Mouse (Mus musculus) thymus, adult 2 months (tissue): ENCODE data around the gene Ankfy1. TPM values are rescaled to one million over a fixed set of nuclear protein-coding genes. Genes with fewer than 3 reads are reported as not detected.
"Not testable (repeated sequence)": the region's sequence is repeated elsewhere in the genome, so short reads cannot be mapped to it uniquely, and the experiment has no call there.

Source experiments
- DNase-seq: peaks from one replicate; pipeline ENCODE4 v3.0.0; 2021
- H3K27ac ChIP-seq: fragments of 200-500 bp; 2 replicates; pipeline ENCODE4 v1.5.1; 2012; ENCODE audit warnings: low read length, control low read depth; ENCODE audit not compliant: control insufficient read depth, insufficient read depth
- H3K27me3 ChIP-seq: fragments of 200-500 bp; 2 replicates; pipeline ENCODE4 v1.6.1; 2012; ENCODE audit warnings: mild to moderate bottlenecking, low read length, moderate library complexity, mixed read lengths; ENCODE audit not compliant: control insufficient read depth, insufficient read depth
- H3K36me3 ChIP-seq: fragments of 200-500 bp; 2 replicates; pipeline ENCODE4 v1.6.1; 2012; ENCODE audit warnings: mild to moderate bottlenecking, low read length, moderate library complexity; ENCODE audit not compliant: control insufficient read depth, insufficient read depth
- H3K4me1 ChIP-seq: fragments of 200-500 bp; replicated peaks from 2 replicates; pipeline ENCODE4 v1.6.1; 2012; ENCODE audit warnings: low read length; ENCODE audit not compliant: control insufficient read depth, insufficient read depth
- H3K4me3 ChIP-seq: fragments of 200-500 bp; 2 replicates; pipeline ENCODE4 v1.5.1; 2012; ENCODE audit warnings: mild to moderate bottlenecking, low read length, control low read depth, moderate library complexity; ENCODE audit not compliant: control insufficient read depth, insufficient read depth
- CTCF ChIP-seq: fragments of 200-500 bp; IDR thresholded peaks from 2 replicates; pipeline ENCODE4 v1.5.1; 2012; ENCODE audit warnings: mild to moderate bottlenecking, control low read depth, low read length, moderate library complexity, borderline replicate concordance; ENCODE audit not compliant: control insufficient read depth, poor library complexity, insufficient read depth; ENCODE audit errors: extremely low read depth
- POLR2A ChIP-seq: fragments of 200-500 bp; IDR thresholded peaks from 2 replicates; pipeline ENCODE4 v1.6.1; 2012; ENCODE audit warnings: mild to moderate bottlenecking, low read length, control low read depth, moderate library complexity; ENCODE audit not compliant: control insufficient read depth, poor library complexity, insufficient read depth; ENCODE audit errors: extremely low read depth
- WGBS: fragments of 180-500 bp; shearing (Covaris S2); methylation state at CpG from one replicate; pipeline ENCODE4 v1.1.7; 2018; 5-methylcytosine and 5-hydroxymethylcytosine counted together
- polyA plus RNA-seq: library from polyadenylated mRNA; depleted of rRNA; stranded (reverse); fragments of >200 nt; gene quantifications from 2 replicates; pipeline ENCODE4 v1.2.3, GENCODE M21; 2012

Gene Ankfy1
- polyA plus RNA-seq, 1 experiment, result 41.2 TPM

DNA sequence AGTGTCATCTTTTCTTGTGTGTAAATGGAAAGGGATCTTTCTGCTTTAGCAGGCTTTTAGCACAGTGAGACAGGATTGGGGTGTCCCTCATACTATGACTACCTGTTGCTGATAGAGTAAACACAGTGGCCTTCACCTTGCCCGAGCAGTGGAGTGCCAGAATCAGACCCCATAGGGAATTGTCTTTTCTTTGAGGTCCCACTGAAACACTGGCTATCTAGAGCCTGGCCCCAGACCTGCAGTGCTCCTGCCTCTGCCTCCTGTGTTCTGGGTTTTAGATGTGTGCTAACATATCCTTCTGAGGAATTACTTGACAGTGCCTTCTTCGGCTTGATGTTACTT lies 45.7 kb downstream of the Ankfy1 start:
- Histone ChIP-seq H3K36me3 (peaks cover 50% of the 10 kb centered on the region), H3K27ac (no peak overlapping the region), H3K4me3 (no peak overlapping the region), H3K27me3 (no peaks in the 10 kb centered on the region), H3K4me1 (no peaks in the 10 kb centered on the region)
- no peak for DNase-seq
- no peak for TF ChIP-seq POLR2A
- no peak for TF ChIP-seq CTCF
- WGBS, result 96% methylated on average over 2 of the region's 2 CpGs

DNA sequence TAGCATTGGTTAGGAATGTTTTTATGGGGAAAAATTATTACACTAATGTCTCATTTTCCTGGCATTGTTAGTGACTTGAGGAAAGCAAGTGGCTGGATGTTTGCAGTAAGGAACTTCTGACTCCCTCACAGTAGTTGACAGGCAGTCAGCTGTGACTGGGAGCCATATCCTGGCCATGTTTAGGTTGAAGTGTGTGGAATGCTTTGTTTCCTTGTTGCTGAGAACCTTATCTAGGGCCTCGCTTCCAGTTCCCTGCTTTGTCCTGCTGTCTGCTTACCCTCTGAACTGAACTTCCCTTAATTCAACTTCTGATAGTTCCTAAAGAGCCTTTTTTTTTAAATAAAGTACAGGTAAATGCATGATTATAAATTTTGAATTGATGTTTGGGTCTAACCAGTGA lies 46.5 kb downstream of the Ankfy1 start:
- Histone ChIP-seq H3K4me1 (no peaks in the 10 kb centered on the region), H3K36me3 (peaks cover 50% of the 10 kb centered on the region), H3K27ac (no peak overlapping the region), H3K4me3 (no peak overlapping the region), H3K27me3 (no peaks in the 10 kb centered on the region)
- TF ChIP-seq CTCF (no peak), POLR2A (no peak)
- WGBS, result 96% methylated on average over 1 of the region's 1 CpGs
- no peak for DNase-seq

DNA sequence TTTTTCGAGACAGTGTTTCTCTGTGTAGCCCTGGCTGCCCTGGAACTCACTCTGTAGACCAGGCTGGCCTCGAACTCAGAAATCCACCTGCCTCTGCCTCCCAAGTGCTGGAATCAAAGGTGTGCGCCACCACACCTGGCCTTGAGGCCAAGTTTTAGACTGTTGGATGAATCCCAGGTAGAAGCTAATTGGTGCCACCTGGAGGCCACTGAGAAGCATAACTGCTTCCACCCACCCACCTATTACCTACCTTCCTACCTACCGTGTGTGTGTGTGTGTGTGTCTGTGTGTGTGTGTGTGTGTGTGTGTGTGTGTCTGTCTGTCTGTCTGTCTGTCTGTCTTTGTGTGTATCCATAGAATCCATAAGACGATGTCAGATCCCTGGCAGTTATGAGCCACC lies 47.7 kb downstream of the Ankfy1 start:
- 92% methylated on average over 5 of the region's 5 CpGs for WGBS
- not testable (repeated sequence) for H3K27ac ChIP-seq, H3K27me3 ChIP-seq, H3K4me1 ChIP-seq, H3K4me3 ChIP-seq
- 0 out of 2 replicates have a peak, but pooled peaks have one; percentile 14 for TF ChIP-seq CTCF
- peak; percentile 40 for DNase-seq
- H3K36me3 ChIP-seq, result peaks cover 47% of the 10 kb centered on the region

DNA sequence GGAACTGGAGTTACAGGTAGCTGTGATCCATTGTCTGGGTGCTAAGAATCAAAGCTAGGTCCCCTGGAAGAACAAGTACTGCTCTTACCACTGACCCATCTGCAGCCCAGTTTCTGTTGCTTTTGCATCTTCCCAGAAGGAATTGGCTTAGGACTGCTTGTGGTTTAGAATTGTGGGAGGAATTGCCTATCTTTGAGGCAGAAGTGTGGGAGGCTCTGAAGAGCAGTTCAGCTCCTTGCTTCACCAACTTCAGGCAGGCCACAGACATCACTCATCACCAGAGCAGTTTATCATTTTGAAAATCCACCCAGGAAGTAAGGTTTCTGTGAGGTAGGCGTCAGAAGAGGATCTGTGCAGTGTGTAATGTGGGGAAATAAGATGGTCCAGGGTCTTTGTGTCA lies 49.2 kb downstream of the Ankfy1 start:
- Histone ChIP-seq H3K27ac (no peak overlapping the region), H3K4me1 (no peaks in the 10 kb centered on the region), H3K36me3 (peaks cover 45% of the 10 kb centered on the region), H3K27me3 (no peaks in the 10 kb centered on the region), H3K4me3 (no peak overlapping the region)
- no peak for TF ChIP-seq CTCF
- 78% methylated on average over 1 of the region's 1 CpGs for WGBS
- DNase-seq, result no peak

DNA sequence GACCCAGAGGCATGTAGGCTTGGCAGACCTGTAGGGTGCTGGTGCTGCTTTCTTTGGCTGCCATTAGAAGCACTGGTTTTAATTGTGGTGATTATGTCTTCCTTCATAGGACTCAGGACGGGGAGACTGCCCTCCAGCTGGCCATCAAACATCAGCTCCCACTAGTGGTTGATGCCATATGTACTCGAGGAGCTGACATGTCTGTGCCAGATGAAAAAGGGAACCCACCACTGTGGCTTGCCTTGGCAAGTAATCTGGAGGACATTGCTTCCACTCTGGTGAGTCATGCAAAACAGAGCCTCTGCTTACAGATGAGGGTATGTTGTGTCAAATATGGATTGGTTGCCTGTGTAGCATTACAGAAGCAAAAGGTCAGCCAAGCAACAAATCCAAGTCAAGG lies 62.1 kb downstream of the Ankfy1 start:
- WGBS, result 50% methylated on average over 2 of the region's 2 CpGs
- H3K4me1 ChIP-seq, result no peaks in the 10 kb centered on the region
- H3K27ac ChIP-seq, result no peak overlapping the region
- TF ChIP-seq CTCF, result no peak
- no peak for TF ChIP-seq POLR2A
- H3K36me3 ChIP-seq, result peaks cover 94% of the 10 kb centered on the region
- H3K27me3 ChIP-seq, result no peaks in the 10 kb centered on the region
- H3K4me3 ChIP-seq, result no peak overlapping the region
- no peak for DNase-seq

DNA sequence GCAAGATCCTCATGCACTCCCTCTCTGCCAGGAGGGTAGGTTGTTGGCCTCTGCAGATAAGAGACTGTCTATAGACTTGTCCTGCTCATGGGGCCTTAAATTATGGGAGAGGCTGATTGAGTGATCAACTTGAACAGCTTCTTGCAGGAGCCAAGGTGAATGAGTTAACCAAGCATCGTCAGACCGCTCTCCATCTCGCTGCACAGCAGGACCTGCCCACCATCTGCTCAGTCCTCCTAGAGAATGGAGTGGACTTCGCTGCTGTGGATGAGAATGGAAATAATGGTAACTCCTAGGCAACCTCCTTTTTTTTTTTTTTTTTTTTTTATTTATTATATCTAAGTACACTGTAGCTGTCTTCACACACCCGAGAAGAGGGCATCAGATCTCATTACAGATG lies 68.5 kb downstream of the Ankfy1 start:
- Histone ChIP-seq H3K4me3 (no peak overlapping the region), H3K27me3 (no peaks in the 10 kb centered on the region), H3K27ac (no peak overlapping the region), H3K4me1 (no peaks in the 10 kb centered on the region), H3K36me3 (peaks cover 94% of the 10 kb centered on the region)
- no peak for DNase-seq
- TF ChIP-seq CTCF, result no peak
- TF ChIP-seq POLR2A, result no peak
- 98% methylated on average over 5 of the region's 5 CpGs for WGBS

DNA sequence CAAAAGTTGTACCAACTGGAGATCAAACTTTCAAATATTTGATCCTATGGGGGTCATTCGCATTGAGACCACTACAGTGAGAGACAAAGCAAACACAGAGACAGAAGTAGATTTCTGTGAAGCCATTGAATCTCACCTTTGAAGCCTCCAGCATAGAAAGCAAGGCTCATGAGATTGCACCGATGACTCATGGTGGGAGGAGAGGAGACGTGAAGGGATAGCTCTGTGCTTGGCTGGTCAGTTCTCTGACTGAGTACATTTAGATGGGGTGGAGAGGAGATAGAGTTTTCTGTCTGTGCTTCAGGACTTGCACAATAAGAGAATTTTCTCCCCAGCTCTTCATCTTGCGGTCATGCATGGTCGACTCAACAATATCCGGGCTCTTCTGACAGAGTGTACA lies 69.8 kb downstream of the Ankfy1 start:
- TF ChIP-seq CTCF (no peak), POLR2A (no peak)
- Histone ChIP-seq H3K27me3 (no peaks in the 10 kb centered on the region), H3K4me3 (no peak overlapping the region), H3K36me3 (peaks cover 91% of the 10 kb centered on the region), H3K27ac (no peak overlapping the region), H3K4me1 (no peaks in the 10 kb centered on the region)
- 94% methylated on average over 6 of the region's 6 CpGs for WGBS
- DNase-seq, result no peak

DNA sequence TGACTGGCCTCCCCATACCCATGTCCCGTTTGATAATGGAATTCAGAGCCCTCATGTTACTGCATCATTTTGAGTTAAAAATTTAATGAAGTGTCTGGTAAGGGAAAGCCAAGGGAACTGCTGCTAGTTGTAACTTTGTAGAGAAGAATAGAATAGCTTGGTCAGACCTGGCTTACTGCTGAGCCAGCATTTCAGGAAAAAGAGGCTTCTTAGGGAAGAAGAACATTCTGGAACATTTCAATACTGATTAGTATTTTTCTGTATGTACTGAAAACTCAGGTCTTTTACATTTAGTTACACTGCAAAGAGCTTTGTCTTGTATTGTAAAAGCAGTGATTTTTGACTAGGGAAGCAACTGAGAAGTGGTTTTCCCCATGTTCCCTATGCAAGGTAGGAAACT lies 71.0 kb downstream of the Ankfy1 start:
- Histone ChIP-seq H3K4me3 (no peak overlapping the region), H3K4me1 (no peaks in the 10 kb centered on the region), H3K27ac (no peak overlapping the region), H3K27me3 (no peaks in the 10 kb centered on the region), H3K36me3 (peaks cover 81% of the 10 kb centered on the region)
- no peak for TF ChIP-seq POLR2A
- DNase-seq, result no peak
- 91% methylated on average over 1 of the region's 1 CpGs for WGBS
